Mouse (Mus musculus) kidney, postnatal 4 days (tissue): Measurements from ENCODE around the gene Uggt1.

Experiments
- DNase-seq, 2 experiments: peaks; one replicate each; pipeline ENCODE4 v3.0.0; 2021; ENCODE audit warnings: mixed read lengths in 2 of 2

Uggt1 gene

GRCm38 (mm10) chr1:36255871-36256640 lies 11.5 kb upstream of the Uggt1 start:
- peak; percentile 31 to 34 for DNase-seq

- DNase-seq = peak; percentile 76 to 81
Observed at GRCm38 (mm10) chr1:36254635-36255360, 10.3 kb upstream of the Uggt1 start.

DNA sequence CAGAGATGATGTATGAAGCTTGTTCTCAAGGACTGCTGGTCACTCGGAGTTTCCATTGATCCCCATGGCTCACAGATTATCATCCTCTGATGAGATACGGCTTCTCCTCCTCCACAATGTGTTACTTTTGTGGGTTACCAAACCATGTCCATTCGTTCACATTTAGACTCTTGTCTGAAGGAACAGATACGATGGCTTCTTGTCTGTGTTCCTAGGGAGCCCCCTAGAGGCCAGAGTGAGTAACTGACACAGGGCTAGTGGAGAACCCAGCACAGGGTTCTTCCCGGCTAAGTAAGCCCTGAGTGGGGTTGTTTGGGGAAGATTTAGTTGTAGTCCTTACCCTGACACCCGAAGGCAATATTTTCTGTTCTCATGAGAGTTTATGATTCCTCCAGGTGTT lies 8.3 kb upstream of the Uggt1 start:
- peak; percentile 68 to 81 for DNase-seq

DNA sequence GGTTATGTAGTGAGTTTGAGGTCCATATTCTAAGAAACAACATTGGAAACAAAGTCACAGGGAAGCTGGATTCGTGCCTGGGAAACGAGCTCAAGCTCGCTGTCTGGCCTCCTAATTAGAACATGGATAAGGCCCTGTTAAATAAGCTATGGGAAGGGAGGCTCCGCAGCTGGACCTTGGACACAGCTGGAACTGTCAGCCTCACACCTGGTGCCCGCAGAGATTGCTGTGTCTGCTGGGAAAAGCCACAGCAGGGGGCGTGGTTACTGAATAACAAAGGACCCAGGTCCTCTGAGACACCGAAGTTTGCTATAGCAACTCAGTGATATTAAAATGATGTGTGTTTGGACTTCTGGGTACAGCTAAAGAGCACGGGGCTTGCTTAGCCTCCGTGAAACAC lies 6.9 kb upstream of the Uggt1 start:
- peak; percentile 35 to 57 for DNase-seq

- DNase-seq = no peak
Observed at GRCm38 (mm10) chr1:36246688-36247087, 2.2 kb upstream of the Uggt1 start.

- no peak for DNase-seq
Observed at GRCm38 (mm10) chr1:36244828-36245215, 302 bp upstream of the Uggt1 start.

GRCm38 (mm10) chr1:36243447-36244057 lies 968 bp downstream of the Uggt1 start:
- DNase-seq = no peak

- DNase-seq = no peak
Observed at GRCm38 (mm10) chr1:36241903-36242429, 2.6 kb downstream of the Uggt1 start.

GRCm38 (mm10) chr1:36240176-36240575 lies 4.3 kb downstream of the Uggt1 start:
- DNase-seq = no peak

- DNase-seq = no peak
Observed at GRCm38 (mm10) chr1:36239396-36239795, 5.1 kb downstream of the Uggt1 start.

DNA sequence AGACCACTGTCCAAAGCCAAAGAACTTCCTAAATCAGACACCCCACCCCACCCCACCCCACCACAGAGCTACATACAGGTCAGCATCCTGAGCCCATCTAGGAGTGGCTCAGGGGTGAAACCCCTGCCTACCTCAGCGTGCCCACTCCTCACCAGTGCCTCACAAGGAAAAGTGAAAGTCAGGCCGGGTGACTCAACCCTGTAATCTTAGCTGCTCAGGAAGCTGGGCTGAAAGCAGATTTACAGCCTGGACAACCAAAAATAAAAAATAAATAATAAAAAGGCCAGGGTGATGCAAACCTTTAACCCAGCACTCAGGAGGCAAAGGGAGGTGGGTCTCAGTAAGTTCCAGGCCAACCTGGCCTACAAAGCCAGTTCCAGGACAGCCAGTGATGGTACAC lies 8.7 kb downstream of the Uggt1 start:
- no peak for DNase-seq

DNA sequence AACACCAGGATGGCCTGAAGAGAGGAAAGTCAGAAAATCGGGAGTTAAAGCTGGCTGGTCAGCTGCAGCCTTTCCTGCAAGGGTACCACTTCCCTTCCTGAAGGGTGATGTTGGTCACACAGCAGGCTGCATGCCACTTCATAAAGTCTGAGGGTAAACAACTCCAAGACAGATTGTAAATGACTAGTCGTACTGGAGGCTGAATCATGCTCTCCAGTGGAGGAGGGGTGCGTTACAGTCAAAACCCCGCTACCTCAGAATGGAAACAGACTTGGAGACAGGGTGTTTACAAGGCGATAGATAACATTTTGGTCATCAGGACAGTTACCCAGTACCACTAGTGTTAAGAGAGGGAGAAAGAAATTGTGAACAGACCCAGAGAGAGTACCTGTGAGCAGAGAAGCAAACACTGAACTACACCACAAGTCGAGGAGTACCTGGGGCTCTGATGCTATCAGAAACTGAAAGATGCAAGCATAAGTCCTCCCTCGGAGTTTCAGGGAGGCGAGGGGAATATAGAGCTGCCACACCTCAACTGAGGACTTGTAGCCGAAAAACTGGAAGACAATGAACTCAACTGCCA lies 9.4 kb downstream of the Uggt1 start:
- DNase-seq = no peak

- no peak for DNase-seq
Observed at GRCm38 (mm10) chr1:36233218-36233617, 11.3 kb downstream of the Uggt1 start.

DNA sequence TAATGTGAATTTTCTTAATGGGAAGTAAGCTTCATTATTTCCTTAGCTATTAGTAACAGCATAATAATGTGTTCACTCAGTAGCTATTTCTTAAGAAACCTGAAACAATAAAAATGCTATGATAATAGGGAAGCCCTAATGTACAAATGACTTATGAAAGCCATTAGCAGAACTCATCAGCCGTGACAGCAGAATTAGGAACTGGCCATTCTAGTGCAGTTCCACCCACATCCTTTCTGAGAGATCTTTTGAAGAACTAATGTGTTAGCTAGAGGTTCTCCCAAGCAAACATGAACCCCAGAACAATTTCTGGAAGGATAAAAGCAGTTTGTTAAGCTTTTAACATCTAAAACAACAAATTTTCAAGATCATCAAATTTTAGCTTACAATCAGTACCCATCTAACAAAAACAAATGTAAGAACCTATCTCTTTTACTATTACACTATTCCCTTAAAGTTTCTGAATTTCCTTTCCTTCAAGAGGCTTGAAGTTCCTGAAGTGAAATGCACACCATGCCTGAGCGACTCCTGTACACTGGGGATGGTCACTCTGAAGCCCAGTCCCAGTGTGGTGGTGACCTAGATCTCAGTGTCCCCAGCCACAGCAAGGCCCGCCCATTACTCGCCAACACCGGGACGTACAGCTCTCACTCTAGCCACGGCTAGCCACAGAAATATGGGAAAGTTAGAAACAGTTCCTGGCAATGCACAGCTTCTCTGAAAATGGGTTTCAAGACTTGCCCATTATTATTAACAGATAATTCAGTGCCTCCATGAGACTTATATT lies 13.4 kb downstream of the Uggt1 start:
- no peak for DNase-seq

GRCm38 (mm10) chr1:36228461-36228860 lies 16.1 kb downstream of the Uggt1 start:
- no peak for DNase-seq

GRCm38 (mm10) chr1:36224648-36225047 lies 19.9 kb downstream of the Uggt1 start:
- DNase-seq = no peak

DNA sequence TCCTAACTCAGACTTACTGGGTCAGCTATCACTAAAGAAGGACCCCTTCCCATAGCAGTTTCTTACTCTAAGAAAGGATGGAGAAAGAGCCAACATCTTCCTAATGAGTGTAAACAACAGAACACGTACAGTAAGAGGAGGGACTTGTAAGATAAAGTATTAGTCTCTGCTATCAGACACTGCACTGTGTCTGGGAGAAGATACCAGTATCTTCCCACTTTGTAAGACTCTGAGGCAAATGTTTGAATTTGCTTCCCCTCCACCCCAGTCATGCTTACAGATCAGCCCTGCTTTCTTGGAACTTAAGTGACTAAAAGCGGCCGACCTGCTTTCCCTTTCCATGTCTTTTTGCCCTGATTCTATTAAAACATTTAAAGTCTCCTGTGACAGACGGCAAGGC lies 30.2 kb downstream of the Uggt1 start:
- no peak for DNase-seq

- no peak for DNase-seq
Observed at GRCm38 (mm10) chr1:36201739-36202138, 42.8 kb downstream of the Uggt1 start.

DNA sequence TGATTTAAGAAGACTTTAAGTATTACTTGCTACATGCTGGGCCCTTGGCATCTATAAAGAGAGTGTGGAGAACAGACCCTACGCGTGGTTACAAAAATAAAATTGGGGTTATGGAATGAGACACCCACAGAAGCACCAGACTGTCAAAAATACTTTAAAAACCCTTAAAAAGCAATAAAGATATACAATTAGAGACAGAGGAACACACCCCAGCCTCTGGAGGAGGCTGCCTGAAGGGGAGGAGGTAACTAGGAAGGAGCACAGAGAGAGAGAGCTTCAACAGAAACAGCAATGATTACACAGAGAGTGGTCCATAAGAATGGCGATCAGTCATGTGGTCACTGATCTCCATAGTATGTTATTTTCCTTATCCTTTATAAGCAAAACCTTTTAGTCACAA lies 50.0 kb downstream of the Uggt1 start:
- no peak for DNase-seq

GRCm38 (mm10) chr1:36191966-36192365 lies 52.6 kb downstream of the Uggt1 start:
- DNase-seq = no peak

DNA sequence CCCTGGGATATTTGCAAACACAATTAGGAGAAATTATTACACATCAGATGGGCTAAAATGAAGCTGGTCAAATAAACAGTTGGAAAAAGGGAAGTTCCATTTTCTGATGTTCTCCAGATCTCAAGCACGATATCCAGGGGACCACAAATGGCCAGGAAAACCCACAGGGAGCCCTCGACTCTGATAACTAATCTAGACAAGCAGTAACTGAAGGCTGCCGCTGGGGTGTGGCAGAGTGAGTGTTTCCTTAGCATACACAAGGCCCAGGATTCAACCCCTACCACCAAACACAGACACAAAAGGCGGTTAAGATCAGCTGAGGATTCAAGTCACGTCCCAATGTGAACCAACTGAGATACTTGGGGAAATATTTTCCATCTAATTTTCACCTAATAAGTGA lies 64.5 kb downstream of the Uggt1 start:
- peak in 1 of 2 experiments; percentile 4 for DNase-seq

DNA sequence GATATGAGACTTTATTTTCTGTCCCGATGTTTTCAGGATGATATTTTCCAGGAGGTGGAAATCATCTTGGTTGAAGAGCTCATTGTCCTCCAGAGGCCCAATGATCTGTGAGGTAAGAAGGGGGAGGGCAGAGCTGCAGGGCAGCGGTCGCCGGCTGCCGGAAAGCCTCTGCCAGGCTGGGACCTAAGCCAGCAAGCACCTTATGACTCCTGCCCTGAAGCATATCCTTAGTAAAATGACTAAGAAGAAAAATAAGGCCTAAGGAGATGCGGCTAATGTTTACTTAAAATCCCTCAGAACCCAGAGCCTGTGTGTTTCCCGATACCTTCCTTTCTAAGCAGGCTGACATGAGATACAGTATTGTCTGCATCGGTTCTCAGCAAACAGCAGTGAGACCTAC lies 71.1 kb downstream of the Uggt1 start:
- DNase-seq = no peak
